Mouse (Mus musculus): Measurements from ENCODE around the gene Dnaaf1. TPM values are rescaled to one million over a fixed set of nuclear protein-coding genes. Genes with fewer than 3 reads are reported as not detected.

Dnaaf1 gene
- total and polyA plus RNA-seq, 2 experiments from 2014 or later, result 0.51 to 1.1 TPM

GRCm38 (mm10) chr8:119625788-119626187, 50.8 kb downstream of the Dnaaf1 start:
- no peak overlapping the region for H3K9ac ChIP-seq (replicated peaks; ENCODE audit: low read length, poor library complexity, severe bottlenecking)
- no peaks in the 10 kb centered on the region for H3K9me3 ChIP-seq (ENCODE audit: low read length)
- no peak overlapping the region for H3K4me2 ChIP-seq (ENCODE audit: low read depth, low read length, poor library complexity, severe bottlenecking)
- no peaks in the 10 kb centered on the region for H3K27me3 ChIP-seq (ENCODE audit: insufficient read depth, low read length)
- no peaks in the 10 kb centered on the region for H3K4me1 ChIP-seq (ENCODE audit: insufficient read depth, low read length)
- 81% methylated on average over 22 of the region's 22 CpGs for WGBS
- H3K4me3 ChIP-seq (ENCODE audit: low read depth, low read length), result no peak overlapping the region
- no peak for TF ChIP-seq CTCF (IDR thresholded peaks at IDR 0.05)
- H3K36me3 ChIP-seq (ENCODE audit: insufficient read depth, low read length), result no peaks in the 10 kb centered on the region
- no peak overlapping the region for H3K27ac ChIP-seq (ENCODE audit: low read depth, low read length)
- ATAC-seq (ENCODE audit: low FRiP score) (no peak), DNase-seq (ENCODE audit: low spot score) (no peak)

GRCm38 (mm10) chr8:119627199-119627598, 52.2 kb downstream of the Dnaaf1 start:
- Histone ChIP-seq H3K27me3 (ENCODE audit: insufficient read depth, low read length) (0 out of 2 replicates have a peak, but pooled peaks cover 2% of the 10 kb centered on the region), H3K4me1 (ENCODE audit: insufficient read depth, low read length) (no peaks in the 10 kb centered on the region), H3K4me3 (ENCODE audit: low read depth, low read length) (no peak overlapping the region), H3K36me3 (ENCODE audit: insufficient read depth, low read length) (no peaks in the 10 kb centered on the region), H3K9me3 (ENCODE audit: low read length) (no peaks in the 10 kb centered on the region), H3K27ac (ENCODE audit: low read depth, low read length) (no peak overlapping the region), H3K4me2 (ENCODE audit: low read depth, low read length, poor library complexity, severe bottlenecking) (no peak overlapping the region), H3K9ac (replicated peaks; ENCODE audit: low read length, poor library complexity, severe bottlenecking) (no peak overlapping the region)
- ATAC-seq (ENCODE audit: low FRiP score) (no peak), DNase-seq (ENCODE audit: low spot score) (no peak)
- no peak for TF ChIP-seq CTCF (IDR thresholded peaks at IDR 0.05)
- whole genome bisulfite sequencing, result 86% methylated on average over 7 of the region's 7 CpGs

GRCm38 (mm10) chr8:119627613-119628359, 52.8 kb downstream of the Dnaaf1 start:
- H3K9ac ChIP-seq (replicated peaks; ENCODE audit: low read length, poor library complexity, severe bottlenecking), result no peak overlapping the region
- H3K36me3 ChIP-seq (ENCODE audit: insufficient read depth, low read length), result no peaks in the 10 kb centered on the region
- no peak overlapping the region for H3K27ac ChIP-seq (ENCODE audit: low read depth, low read length)
- TF ChIP-seq CTCF (IDR thresholded peaks at IDR 0.05), result no peak
- no peaks in the 10 kb centered on the region for H3K4me1 ChIP-seq (ENCODE audit: insufficient read depth, low read length)
- DNase-seq (ENCODE audit: low spot score) (no peak), ATAC-seq (ENCODE audit: low FRiP score) (no peak)
- H3K4me2 ChIP-seq (ENCODE audit: low read depth, low read length, poor library complexity, severe bottlenecking), result no peak overlapping the region
- H3K4me3 ChIP-seq (ENCODE audit: low read depth, low read length), result no peak overlapping the region
- WGBS, result 53% methylated on average over 10 of the region's 10 CpGs
- H3K9me3 ChIP-seq (ENCODE audit: low read length), result no peaks in the 10 kb centered on the region
- H3K27me3 ChIP-seq (ENCODE audit: insufficient read depth, low read length), result 0 out of 2 replicates have a peak, but pooled peaks cover 2% of the 10 kb centered on the region

- TF ChIP-seq CTCF (IDR thresholded peaks at IDR 0.05), result no peak
- no peak overlapping the region for H3K4me2 ChIP-seq (ENCODE audit: low read depth, low read length, poor library complexity, severe bottlenecking)
- no peak overlapping the region for H3K27ac ChIP-seq (ENCODE audit: low read depth, low read length)
- H3K9ac ChIP-seq (replicated peaks; ENCODE audit: low read length, poor library complexity, severe bottlenecking), result no peak overlapping the region
- no peak overlapping the region for H3K4me3 ChIP-seq (ENCODE audit: low read depth, low read length)
- peaks cover 2% of the 10 kb centered on the region; the same call in 1 of the 2 replicates for H3K27me3 ChIP-seq (ENCODE audit: insufficient read depth, low read length)
- no peaks in the 10 kb centered on the region for H3K36me3 ChIP-seq (ENCODE audit: insufficient read depth, low read length)
- no peaks in the 10 kb centered on the region for H3K4me1 ChIP-seq (ENCODE audit: insufficient read depth, low read length)
- no peaks in the 10 kb centered on the region for H3K9me3 ChIP-seq (ENCODE audit: low read length)
- ATAC-seq (ENCODE audit: low FRiP score) (no peak), DNase-seq (ENCODE audit: low spot score) (no peak)
- 39% methylated on average over 3 of the region's 3 CpGs for WGBS
Measured at GRCm38 (mm10) chr8:119630841-119631240, 55.8 kb downstream of the Dnaaf1 start.

GRCm38 (mm10) chr8:119632246-119632645, 57.2 kb downstream of the Dnaaf1 start:
- no peaks in the 10 kb centered on the region for H3K36me3 ChIP-seq (ENCODE audit: insufficient read depth, low read length)
- H3K9ac ChIP-seq (replicated peaks; ENCODE audit: low read length, poor library complexity, severe bottlenecking), result no peak overlapping the region
- H3K4me3 ChIP-seq (ENCODE audit: low read depth, low read length), result no peak overlapping the region
- no peaks in the 10 kb centered on the region for H3K9me3 ChIP-seq (ENCODE audit: low read length)
- WGBS, result 92% methylated on average over 9 of the region's 9 CpGs
- TF ChIP-seq CTCF (IDR thresholded peaks at IDR 0.05), result no peak
- peaks cover 2% of the 10 kb centered on the region; the same call in 1 of the 2 replicates for H3K27me3 ChIP-seq (ENCODE audit: insufficient read depth, low read length)
- no peak for ATAC-seq (ENCODE audit: low FRiP score)
- H3K4me2 ChIP-seq (ENCODE audit: low read depth, low read length, poor library complexity, severe bottlenecking), result no peak overlapping the region
- no peaks in the 10 kb centered on the region for H3K4me1 ChIP-seq (ENCODE audit: insufficient read depth, low read length)
- DNase-seq (ENCODE audit: low spot score), result no peak
- H3K27ac ChIP-seq (ENCODE audit: low read depth, low read length), result no peak overlapping the region

- peaks cover 2% of the 10 kb centered on the region; the same call in 1 of the 2 replicates for H3K27me3 ChIP-seq (ENCODE audit: insufficient read depth, low read length)
- H3K36me3 ChIP-seq (ENCODE audit: insufficient read depth, low read length), result no peaks in the 10 kb centered on the region
- DNase-seq (ENCODE audit: low spot score) (no peak), ATAC-seq (ENCODE audit: low FRiP score) (no peak)
- no peak overlapping the region for H3K27ac ChIP-seq (ENCODE audit: low read depth, low read length)
- H3K4me3 ChIP-seq (ENCODE audit: low read depth, low read length), result no peak overlapping the region
- 54% methylated on average over 29 of the region's 29 CpGs for WGBS
- no peak overlapping the region for H3K9ac ChIP-seq (replicated peaks; ENCODE audit: low read length, poor library complexity, severe bottlenecking)
- H3K9me3 ChIP-seq (ENCODE audit: low read length), result no peaks in the 10 kb centered on the region
- no peak for TF ChIP-seq CTCF (IDR thresholded peaks at IDR 0.05)
- no peak overlapping the region for H3K4me2 ChIP-seq (ENCODE audit: low read depth, low read length, poor library complexity, severe bottlenecking)
- H3K4me1 ChIP-seq (ENCODE audit: insufficient read depth, low read length), result no peaks in the 10 kb centered on the region
Measured at GRCm38 (mm10) chr8:119632909-119633308, 57.9 kb downstream of the Dnaaf1 start.
